Mouse (Mus musculus): Measurements from ENCODE around the gene Tbc1d5.

Gene Tbc1d5

DNA sequence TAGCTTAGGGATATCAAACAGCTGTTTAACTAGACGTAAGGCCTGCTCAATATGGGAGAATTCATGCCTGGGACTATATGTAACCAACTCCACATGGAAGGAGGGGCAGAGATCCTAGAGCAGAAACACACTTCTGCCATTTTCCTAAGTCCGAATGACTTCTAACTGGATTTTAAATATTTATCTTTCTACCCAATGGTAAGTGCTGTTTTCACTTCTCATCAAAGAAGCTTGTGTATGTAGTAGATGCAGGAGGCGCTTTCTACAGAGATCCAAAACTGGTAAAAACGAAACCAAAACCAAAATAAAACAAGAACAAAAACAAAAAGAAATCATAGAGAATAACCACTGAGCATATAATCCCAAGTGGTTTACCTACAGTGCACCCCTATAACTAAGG lies 299.2 kb downstream of the Tbc1d5 start:
- DNase-seq (ENCODE audit: low read depth, low spot score) = no peak

DNA sequence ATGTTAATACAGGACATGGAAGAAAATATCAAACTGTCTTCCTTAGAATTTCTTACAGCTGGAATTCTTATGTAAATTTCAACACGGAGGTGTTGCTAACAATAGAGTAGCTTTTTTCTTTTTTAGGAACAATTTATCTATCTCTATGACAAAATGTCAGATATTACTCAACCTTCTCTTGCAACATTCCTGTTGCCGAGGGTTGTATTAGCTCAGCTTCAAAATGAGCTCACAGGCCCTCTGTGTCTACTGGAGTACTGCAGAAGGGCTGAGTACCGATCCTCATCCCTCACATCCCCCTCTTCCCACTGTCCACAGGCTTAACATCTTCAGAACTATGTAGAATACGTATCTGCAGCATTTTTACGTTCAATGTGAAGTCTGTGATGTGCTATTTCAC lies 302.7 kb downstream of the Tbc1d5 start:
- DNase-seq (ENCODE audit: low read depth, low spot score) = no peak

DNA sequence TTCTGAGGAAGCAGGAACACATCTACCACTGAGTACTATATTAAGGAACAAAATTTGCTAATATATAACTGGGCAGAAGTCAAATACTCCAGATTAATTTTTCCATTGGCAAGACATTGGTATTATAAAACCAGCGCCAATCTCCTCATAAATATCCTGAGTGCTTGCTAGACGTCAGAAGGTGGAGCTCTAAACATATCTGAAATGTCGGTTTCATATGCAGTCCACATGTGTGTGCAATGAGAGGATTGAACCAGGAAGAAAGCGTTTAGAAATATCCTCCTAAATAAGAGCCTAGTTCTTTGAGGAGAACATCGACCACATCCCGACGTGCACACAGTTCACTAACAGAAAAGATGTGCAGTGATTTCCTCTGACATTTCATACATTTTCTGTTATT lies 305.1 kb downstream of the Tbc1d5 start:
- no peak for DNase-seq (ENCODE audit: low read depth, low spot score)

DNA sequence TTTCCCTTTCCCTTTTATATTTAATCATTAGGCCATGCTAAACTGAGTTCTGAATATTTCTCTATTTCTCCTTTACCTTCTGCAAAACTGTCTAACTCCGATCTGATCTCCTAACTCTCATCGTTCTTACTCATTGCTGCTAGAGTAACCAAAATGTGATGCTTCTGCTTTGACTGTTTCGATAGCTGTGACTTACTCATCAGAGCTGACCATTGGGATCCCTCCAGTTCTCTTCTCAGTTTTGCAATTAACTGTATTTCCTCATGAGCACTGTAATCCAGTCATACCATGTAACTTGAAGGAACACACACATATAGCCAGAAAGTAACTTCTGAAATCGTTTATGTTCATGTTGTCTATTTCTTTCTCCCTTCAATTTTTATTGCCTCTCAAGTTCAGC lies 306.6 kb downstream of the Tbc1d5 start:
- no peak for DNase-seq (ENCODE audit: low read depth, low spot score)

DNA sequence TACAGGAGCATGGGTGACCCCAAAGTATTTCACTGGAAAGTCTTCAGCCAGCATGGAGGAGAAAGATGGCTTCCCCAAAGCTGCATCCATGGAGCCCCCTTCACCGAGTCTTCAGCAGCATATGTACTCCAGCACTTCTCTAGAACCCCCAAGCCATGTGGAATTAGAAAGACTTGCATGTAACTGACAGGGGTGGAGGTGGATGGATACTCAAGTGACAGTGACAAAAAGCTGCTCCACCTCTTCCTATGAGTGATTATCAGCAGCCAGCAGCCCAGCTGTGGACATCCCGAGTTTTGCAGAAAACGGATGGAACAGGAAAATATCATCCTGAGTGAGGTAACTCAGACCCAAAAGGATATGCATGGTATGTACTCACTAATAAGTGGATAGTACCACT lies 311.9 kb downstream of the Tbc1d5 start:
- DNase-seq (ENCODE audit: low read depth, low spot score) = no peak

DNA sequence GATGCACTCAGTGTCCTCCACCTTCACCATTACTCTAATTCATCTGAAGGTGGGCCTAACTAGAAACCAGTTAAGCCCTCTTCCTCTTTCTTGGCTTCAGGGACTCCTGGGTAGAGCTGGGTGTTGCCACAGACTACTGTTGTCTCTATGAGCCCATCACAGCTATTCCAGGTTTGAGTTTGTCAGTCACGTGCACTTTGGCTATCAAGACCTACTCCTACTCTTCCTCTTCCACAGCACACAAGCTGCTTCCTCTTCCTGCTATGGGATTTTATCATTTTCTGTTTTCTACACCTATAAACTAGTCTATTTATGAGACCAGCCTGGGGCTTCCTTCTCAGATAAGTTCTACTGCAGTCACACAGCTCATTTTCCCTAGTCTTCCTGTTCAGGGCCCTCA lies 314.4 kb downstream of the Tbc1d5 start:
- no peak for DNase-seq (ENCODE audit: low read depth, low spot score)

DNA sequence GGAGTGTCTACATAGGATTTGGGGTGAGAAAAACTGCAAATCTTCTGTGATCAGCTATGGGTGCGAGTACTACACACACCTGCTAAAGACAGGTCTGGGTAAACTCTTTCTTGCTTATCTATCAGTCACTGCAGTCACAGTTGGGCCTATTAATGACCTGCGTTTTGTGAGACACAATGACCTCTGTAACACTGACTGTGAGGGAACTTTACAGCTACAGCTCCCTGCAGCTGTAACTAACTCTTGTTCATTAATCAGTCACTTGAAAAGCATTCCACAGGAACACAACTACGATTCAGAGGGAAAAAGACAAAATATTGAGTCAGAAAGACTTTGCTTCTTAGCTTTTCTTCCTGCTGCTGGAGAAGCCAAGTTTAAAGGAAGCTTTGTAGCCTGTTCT lies 325.9 kb downstream of the Tbc1d5 start:
- no peak for DNase-seq (ENCODE audit: low read depth, low spot score)

GRCm38 (mm10) chr17:50851382-50851781 lies 327.8 kb downstream of the Tbc1d5 start:
- no peak for DNase-seq (ENCODE audit: low read depth, low spot score)

DNA sequence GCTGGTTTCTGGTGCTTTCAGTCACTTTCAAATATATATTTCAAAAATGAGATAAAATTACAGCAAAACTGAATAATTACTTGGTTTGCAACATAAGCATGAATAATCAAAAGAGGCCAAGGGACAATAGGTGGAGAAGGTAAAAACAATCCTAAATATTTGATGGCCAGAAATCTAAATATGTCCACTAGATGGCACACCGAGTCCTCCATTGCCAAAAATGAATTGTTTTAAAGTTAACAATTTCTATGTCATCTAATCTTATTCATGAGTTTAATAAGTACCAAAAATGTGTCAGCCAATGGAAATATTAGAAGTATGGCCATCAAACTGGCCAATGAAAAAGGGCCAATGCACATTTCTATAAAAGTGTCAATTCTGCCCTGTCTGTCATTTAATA lies 365.1 kb downstream of the Tbc1d5 start:
- no peak for DNase-seq (ENCODE audit: low read depth, low spot score)

DNA sequence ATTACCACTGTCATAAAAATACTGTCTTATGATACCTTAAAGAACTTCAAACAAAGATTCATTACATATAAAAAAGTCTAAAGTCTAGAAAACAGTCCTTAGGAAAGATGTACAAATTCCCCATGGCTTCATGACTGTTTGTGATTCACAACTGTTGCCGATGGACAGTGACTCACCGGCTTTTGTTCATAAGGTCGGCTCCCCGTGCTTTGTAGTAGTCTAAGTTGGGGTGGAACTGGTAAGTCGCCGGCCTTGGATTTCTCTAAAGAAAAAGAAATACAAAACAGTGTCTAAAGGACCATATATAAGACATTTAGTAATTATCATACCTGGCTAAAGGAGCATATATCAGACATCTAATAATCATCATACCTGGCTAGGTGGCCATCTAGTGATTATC lies 365.6 kb downstream of the Tbc1d5 start:
- no peak for DNase-seq (ENCODE audit: low read depth, low spot score)

- DNase-seq (ENCODE audit: low read depth, low spot score) = no peak
Observed at GRCm38 (mm10) chr17:50805631-50806030, 373.5 kb downstream of the Tbc1d5 start.

GRCm38 (mm10) chr17:50803234-50803633 lies 375.9 kb downstream of the Tbc1d5 start:
- no peak for DNase-seq (ENCODE audit: low read depth, low spot score)

DNA sequence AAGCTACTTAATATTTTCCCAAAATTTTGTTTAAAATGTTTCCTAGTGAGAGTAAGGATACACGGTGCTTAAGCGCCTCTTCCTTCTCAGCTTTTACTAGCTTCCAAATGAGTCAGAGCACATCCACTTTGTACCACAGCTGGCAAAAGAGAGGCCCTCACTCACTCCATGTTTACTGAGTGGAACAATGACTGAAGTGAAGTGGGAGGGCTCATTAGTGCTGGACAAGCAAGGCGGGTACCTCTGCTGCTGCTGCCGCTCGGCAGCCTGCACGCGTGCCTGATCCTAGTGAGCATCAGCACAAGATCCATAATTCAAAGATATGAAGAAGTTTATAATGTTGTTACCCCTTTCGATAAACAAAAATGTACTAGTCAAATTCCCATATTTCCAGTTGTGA lies 376.8 kb downstream of the Tbc1d5 start:
- no peak for DNase-seq (ENCODE audit: low read depth, low spot score)

DNA sequence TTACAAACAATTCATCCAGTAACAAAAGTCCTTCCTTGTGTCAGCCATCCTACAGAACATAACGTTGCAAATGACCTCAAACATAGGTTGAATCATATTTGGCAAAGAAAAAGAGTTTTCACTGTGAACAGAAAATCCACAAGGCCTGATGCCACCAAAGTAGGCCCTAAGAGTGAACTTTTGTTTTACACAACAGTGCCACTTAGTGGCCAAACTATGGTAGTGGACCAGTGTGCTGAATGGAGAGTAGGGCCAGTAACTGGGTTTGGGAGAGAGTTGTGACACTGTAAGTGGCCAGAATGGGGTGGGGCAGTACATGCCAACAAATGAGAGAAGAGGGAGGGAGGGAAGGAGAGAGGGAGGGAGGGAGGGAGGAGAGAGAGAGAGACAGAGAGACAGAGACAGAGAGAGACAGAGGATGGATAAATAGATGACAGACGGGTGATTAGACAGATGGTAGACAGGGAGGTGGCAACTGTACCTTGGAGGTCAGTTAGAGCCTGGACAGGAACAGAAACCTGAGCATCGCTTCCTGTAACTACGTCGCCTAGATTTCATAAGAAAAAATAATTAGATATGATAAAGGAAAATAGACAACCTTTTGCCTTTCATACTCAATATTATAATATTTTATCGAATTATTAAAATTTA lies 383.6 kb downstream of the Tbc1d5 start:
- peak; percentile 52 for DNase-seq (ENCODE audit: low read depth, low spot score)

DNA sequence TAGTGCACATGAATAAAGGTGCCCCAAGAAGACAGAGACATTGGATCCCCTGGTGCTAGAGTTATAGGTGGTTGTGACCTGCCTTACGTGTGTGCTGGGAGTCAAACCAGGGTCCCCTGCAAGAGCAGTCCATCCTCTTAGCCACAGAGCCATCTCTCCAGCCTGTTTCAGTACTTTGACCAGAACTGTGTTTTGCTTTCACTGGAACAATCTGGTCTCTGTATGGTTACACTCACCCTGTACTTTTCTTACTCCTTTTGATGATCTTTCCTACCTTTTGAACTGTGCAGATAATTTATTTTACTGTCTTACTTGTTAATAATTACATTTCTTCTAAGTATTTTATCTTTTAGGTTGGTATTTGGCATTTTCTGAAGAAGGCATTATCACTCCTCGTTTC lies 387.5 kb downstream of the Tbc1d5 start:
- DNase-seq (ENCODE audit: low read depth, low spot score) = no peak

- DNase-seq (ENCODE audit: low read depth, low spot score) = no peak
Observed at GRCm38 (mm10) chr17:50788835-50789234, 390.3 kb downstream of the Tbc1d5 start.

GRCm38 (mm10) chr17:50775247-50775646 lies 403.9 kb downstream of the Tbc1d5 start:
- DNase-seq (ENCODE audit: low read depth, low spot score) = no peak

DNA sequence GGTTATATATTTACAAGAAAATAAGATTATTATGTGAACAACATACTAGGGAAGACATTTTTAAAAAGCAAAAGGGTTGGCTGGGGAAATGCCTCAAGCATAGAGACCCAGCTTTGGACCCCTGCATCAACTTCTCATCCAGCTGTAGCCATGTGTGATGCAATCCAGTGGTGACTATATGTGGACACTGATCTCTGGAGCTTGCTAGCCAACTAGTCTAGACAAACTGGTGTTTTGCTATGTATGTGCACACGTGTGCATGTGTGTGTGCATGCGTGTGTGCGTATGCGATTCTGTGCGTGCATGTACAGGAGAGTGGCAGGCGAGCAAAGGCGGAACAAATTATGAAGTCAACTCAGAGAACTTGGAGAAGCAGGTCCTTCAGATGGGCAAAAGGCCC lies 414.8 kb downstream of the Tbc1d5 start:
- no peak for DNase-seq (ENCODE audit: low read depth, low spot score)

DNA sequence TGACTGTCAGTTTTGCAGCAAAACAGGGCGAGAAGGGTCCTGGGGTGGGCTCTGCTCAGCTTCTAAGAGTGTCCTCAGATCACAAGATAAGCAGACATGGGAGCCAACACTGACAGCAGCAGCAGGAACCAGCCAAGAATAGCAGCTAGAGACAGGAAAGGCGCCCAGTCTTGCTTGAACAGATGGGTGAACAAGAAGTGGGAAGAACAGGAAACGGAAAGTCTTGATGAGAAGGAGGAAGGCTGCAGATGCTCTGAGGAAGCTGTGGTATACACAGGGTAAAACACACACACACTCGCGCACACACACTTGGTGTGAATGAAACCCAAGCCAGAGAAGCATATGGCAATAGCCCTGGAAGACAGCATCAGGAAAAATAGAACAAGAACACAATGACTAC lies 415.7 kb downstream of the Tbc1d5 start:
- DNase-seq (ENCODE audit: low read depth, low spot score) = no peak

- no peak for DNase-seq (ENCODE audit: low read depth, low spot score)
Observed at GRCm38 (mm10) chr17:50762231-50762630, 416.9 kb downstream of the Tbc1d5 start.

- DNase-seq (ENCODE audit: low read depth, low spot score) = no peak
Observed at GRCm38 (mm10) chr17:50761082-50761481, 418.1 kb downstream of the Tbc1d5 start.

DNA sequence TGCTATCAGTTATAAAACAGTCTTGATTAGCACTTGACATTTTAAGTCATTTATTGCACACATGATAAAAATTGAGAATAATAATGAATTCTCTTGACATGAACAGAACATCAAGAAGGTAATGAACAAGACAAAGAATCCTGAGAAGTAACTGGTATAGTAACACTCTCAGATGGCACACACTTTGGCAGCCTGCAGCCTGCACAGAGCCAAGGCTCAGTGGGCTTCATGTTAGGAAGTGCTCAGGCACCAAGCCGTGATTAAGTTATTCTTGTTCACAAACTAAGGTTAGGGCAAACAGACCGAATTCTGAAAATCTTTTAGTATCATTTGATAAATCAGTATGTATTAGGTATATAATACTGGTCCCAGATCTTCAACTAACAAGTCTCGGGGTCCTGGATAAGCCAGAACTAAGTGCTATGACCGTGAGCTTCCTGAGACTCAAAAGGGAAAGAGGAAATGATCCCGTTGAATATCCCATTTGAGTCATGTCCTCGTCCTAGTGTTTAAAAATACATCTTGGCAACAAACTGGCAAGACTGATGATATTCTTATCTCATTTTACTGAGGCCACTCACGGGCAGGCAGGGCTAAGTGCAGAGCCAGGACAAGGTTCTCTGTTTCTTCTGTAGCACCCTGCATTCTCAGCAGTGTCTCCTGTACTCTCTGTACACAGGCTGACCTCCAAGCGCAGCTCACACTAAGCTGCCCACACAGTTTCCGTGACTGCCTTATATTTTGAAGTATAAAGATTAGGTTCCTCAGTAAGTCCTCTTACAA lies 425.6 kb downstream of the Tbc1d5 start:
- no peak for DNase-seq (ENCODE audit: low read depth, low spot score)

DNA sequence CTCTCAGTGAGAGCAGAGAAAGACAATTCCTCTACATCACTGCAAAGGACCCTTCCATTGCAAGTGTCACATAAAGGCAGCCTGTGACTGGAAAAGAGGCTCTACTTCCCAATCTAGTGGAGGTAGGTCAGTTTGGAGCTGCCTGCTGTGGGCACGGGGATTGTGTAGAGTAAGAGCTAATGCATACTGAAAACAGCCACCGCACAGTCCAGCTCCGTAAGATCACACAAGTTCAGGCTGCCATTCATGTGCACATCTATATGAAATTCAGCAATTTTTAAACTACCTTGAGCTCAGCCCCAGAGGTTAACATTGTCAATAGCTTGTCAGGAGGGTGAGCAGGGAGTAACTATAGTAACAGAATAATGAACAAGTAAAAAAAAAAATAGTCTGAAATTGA lies 426.4 kb downstream of the Tbc1d5 start:
- DNase-seq (ENCODE audit: low read depth, low spot score) = no peak

Data from embryo, embryonic 11.5 days (tissue).